Mouse (Mus musculus): ENCODE results near the gene Col6a6.
A peak's percentile ranks its signal among the peaks of the same experiment; 100 is the strongest.
"Not testable (repeated sequence)": the region's sequence is repeated elsewhere in the genome, so short reads cannot be mapped to it uniquely, and the experiment has no call there.

Gene Col6a6

GRCm38 (mm10) chr9:105827791-105828385 lies at the start of gene Col6a6:
Gene Col6a6 (minus strand): TSS chr9:105828160.
- no peak for DNase-seq (ENCODE audit: low read depth, low spot score)

GRCm38 (mm10) chr9:105876124-105876523 lies 48.2 kb upstream of the Col6a6 start:
- no peak for DNase-seq (ENCODE audit: low read depth, low spot score)

- no peak for DNase-seq (ENCODE audit: low read depth, low spot score)
Measured at GRCm38 (mm10) chr9:105871643-105872042, 43.7 kb upstream of the Col6a6 start.

- peak; percentile 46 for DNase-seq (ENCODE audit: low read depth, low spot score)
Measured at GRCm38 (mm10) chr9:105857773-105858172, 29.8 kb upstream of the Col6a6 start.

GRCm38 (mm10) chr9:105852778-105853065 lies 24.8 kb upstream of the Col6a6 start:
- no peak for DNase-seq (ENCODE audit: low read depth, low spot score)

- DNase-seq (ENCODE audit: low read depth, low spot score): no peak
Measured at GRCm38 (mm10) chr9:105852015-105852777, 24.2 kb upstream of the Col6a6 start.

- DNase-seq (ENCODE audit: low read depth, low spot score): no peak
Measured at GRCm38 (mm10) chr9:105851011-105851410, 23.1 kb upstream of the Col6a6 start.

GRCm38 (mm10) chr9:105848396-105848795 lies 20.4 kb upstream of the Col6a6 start:
- DNase-seq (ENCODE audit: low read depth, low spot score): no peak

- no peak for DNase-seq (ENCODE audit: low read depth, low spot score)
Measured at GRCm38 (mm10) chr9:105847261-105847660, 19.3 kb upstream of the Col6a6 start.

- DNase-seq (ENCODE audit: low read depth, low spot score): not testable (repeated sequence)
Measured at GRCm38 (mm10) chr9:105841386-105841785, 13.4 kb upstream of the Col6a6 start.

- no peak for DNase-seq (ENCODE audit: low read depth, low spot score)
Measured at GRCm38 (mm10) chr9:105839147-105839515, 11.2 kb upstream of the Col6a6 start.

GRCm38 (mm10) chr9:105838396-105839146 lies 10.6 kb upstream of the Col6a6 start:
- no peak for DNase-seq (ENCODE audit: low read depth, low spot score)

GRCm38 (mm10) chr9:105835587-105835986 lies 7.6 kb upstream of the Col6a6 start:
- no peak for DNase-seq (ENCODE audit: low read depth, low spot score)

- no peak for DNase-seq (ENCODE audit: low read depth, low spot score)
Measured at GRCm38 (mm10) chr9:105834799-105835198, 6.8 kb upstream of the Col6a6 start.

- DNase-seq (ENCODE audit: low read depth, low spot score): no peak
Measured at GRCm38 (mm10) chr9:105831291-105831690, 3.3 kb upstream of the Col6a6 start.

GRCm38 (mm10) chr9:105827076-105827647 lies 798 bp downstream of the Col6a6 start:
- DNase-seq (ENCODE audit: low read depth, low spot score): no peak

GRCm38 (mm10) chr9:105820711-105821110 lies 7.2 kb downstream of the Col6a6 start:
- DNase-seq (ENCODE audit: low read depth, low spot score): no peak

- no peak for DNase-seq (ENCODE audit: low read depth, low spot score)
Measured at GRCm38 (mm10) chr9:105819155-105819709, 8.7 kb downstream of the Col6a6 start.

GRCm38 (mm10) chr9:105814436-105814835 lies 13.5 kb downstream of the Col6a6 start:
- DNase-seq (ENCODE audit: low read depth, low spot score): no peak

GRCm38 (mm10) chr9:105811458-105811857 lies 16.5 kb downstream of the Col6a6 start:
- DNase-seq (ENCODE audit: low read depth, low spot score): no peak

- DNase-seq (ENCODE audit: low read depth, low spot score): no peak
Measured at GRCm38 (mm10) chr9:105808920-105809505, 18.9 kb downstream of the Col6a6 start.

GRCm38 (mm10) chr9:105803416-105803815 lies 24.5 kb downstream of the Col6a6 start:
- no peak for DNase-seq (ENCODE audit: low read depth, low spot score)

Data from embryo, embryonic 11.5 days (tissue).